Mouse (Mus musculus) midbrain, postnatal 0 days (tissue): ENCODE measurements at regions not wholly inside any gene's neighbourhood (a gene's known extent, or its start where the extent isn't known, plus 50 kb on each side); places are given as distances from the start of the nearest gene placed in this dataset.

Experiments
- ATAC-seq: fragments of 200-750 bp; cut with Nextera tagmentation; 2 replicates; pipeline ENCODE4 v1.8.0; 2017; ENCODE audit warnings: moderate number of reproducible peaks, mild to moderate bottlenecking, moderate TSS enrichment, moderate library complexity; ENCODE audit not compliant: low FRiP score
- DNase-seq: peaks from one replicate; pipeline ENCODE4 v3.0.0-alpha.2; 2015; ENCODE audit warnings: low spot score
- H3K27ac ChIP-seq: fragments of 300-500 bp; sonication (generic); 2 replicates; pipeline ENCODE4 v1.5.1; 2014; ENCODE audit warnings: low read depth, mild to moderate bottlenecking, low read length, mixed read lengths
- H3K27me3 ChIP-seq: fragments of 300-500 bp; sonication (generic); 2 replicates; pipeline ENCODE4 v1.6.1; 2014; ENCODE audit warnings: low read length, control low read depth, mixed read lengths; ENCODE audit not compliant: insufficient read depth
- H3K36me3 ChIP-seq: fragments of 300-500 bp; sonication (generic); 2 replicates; pipeline ENCODE4 v1.6.1; 2014; ENCODE audit warnings: low read length, control low read depth, mixed read lengths; ENCODE audit not compliant: insufficient read depth
- H3K4me1 ChIP-seq: fragments of 300-500 bp; sonication (generic); 2 replicates; pipeline ENCODE4 v1.6.1; 2014; ENCODE audit warnings: mild to moderate bottlenecking, control low read depth, antibody characterized with exemption, low read length, mixed read lengths; ENCODE audit not compliant: insufficient read depth
- H3K4me2 ChIP-seq: fragments of 300-500 bp; sonication (generic); 2 replicates; pipeline ENCODE4 v1.6.1; 2014; ENCODE audit warnings: low read depth, mild to moderate bottlenecking, low read length, mixed read lengths; ENCODE audit not compliant: poor library complexity, severe bottlenecking
- H3K4me3 ChIP-seq: fragments of 300-500 bp; sonication (generic); 2 replicates; pipeline ENCODE4 v1.5.1; 2014; ENCODE audit warnings: low read depth, mild to moderate bottlenecking, low read length, moderate library complexity
- H3K9ac ChIP-seq: fragments of 300-500 bp; sonication (generic); replicated peaks from 2 replicates; pipeline ENCODE4 v1.6.1; 2014; ENCODE audit warnings: mild to moderate bottlenecking, low read length, moderate library complexity, mixed read lengths; ENCODE audit not compliant: poor library complexity, severe bottlenecking
- H3K9me3 ChIP-seq: fragments of 300-500 bp; sonication (generic); 2 replicates; pipeline ENCODE4 v1.6.1; 2016; ENCODE audit warnings: low read length, control low read depth
- CTCF ChIP-seq: IDR thresholded peaks from 2 replicates; pipeline ENCODE4 v1.5.1; 2016; ENCODE audit warnings: antibody characterized with exemption, mild to moderate bottlenecking
- WGBS: fragments of 180-500 bp; shearing (Covaris S2); extraction: QIAGEN DNeasy Blood & Tissue Kit; methylation state at CpG from one replicate; pipeline ENCODE4 v1.1.7; 2014; 5-methylcytosine and 5-hydroxymethylcytosine counted together

- H3K4me3 ChIP-seq, result no peak overlapping the region
These were observed 381.8 kb downstream of the H2al1n start for GRCm38 (mm10) chrX:14592793-14593192.

GRCm38 (mm10) chrX:14596799-14597198 lies 385.9 kb downstream of the H2al1n start:
- ATAC-seq (no peak), DNase-seq (no peak)
- Histone ChIP-seq H3K36me3 (no peaks in the 10 kb centered on the region), H3K4me2 (no peak overlapping the region), H3K4me1 (no peaks in the 10 kb centered on the region), H3K9me3 (no peaks in the 10 kb centered on the region), H3K4me3 (no peak overlapping the region), H3K27ac (no peak overlapping the region), H3K9ac (no peak overlapping the region), H3K27me3 (no peaks in the 10 kb centered on the region)
- no peak for TF ChIP-seq CTCF

More at GRCm38 (mm10) chrX:14592793-14593192, 381.8 kb downstream of the H2al1n start:
- no peak for TF ChIP-seq CTCF
- Histone ChIP-seq H3K27me3 (no peaks in the 10 kb centered on the region), H3K9me3 (no peaks in the 10 kb centered on the region), H3K27ac (no peak overlapping the region), H3K9ac (no peak overlapping the region), H3K4me2 (no peak overlapping the region), H3K4me1 (no peaks in the 10 kb centered on the region), H3K36me3 (no peaks in the 10 kb centered on the region)
- WGBS, result 50% methylated on average over 1 of the region's 1 CpGs
- DNase-seq (no peak), ATAC-seq (no peak)

GRCm38 (mm10) chrX:14601916-14602315 lies 391.0 kb downstream of the H2al1n start:
- no peak overlapping the region for H3K9ac ChIP-seq
- no peaks in the 10 kb centered on the region for H3K27me3 ChIP-seq
- no peak overlapping the region for H3K4me3 ChIP-seq
- H3K9me3 ChIP-seq, result no peaks in the 10 kb centered on the region
- no peaks in the 10 kb centered on the region for H3K36me3 ChIP-seq
- peak; percentile 58 for DNase-seq
- ATAC-seq, result no peak
- WGBS, result 87% methylated on average over 2 of the region's 2 CpGs
- H3K4me2 ChIP-seq, result no peak overlapping the region
- no peaks in the 10 kb centered on the region for H3K4me1 ChIP-seq
- no peak overlapping the region for H3K27ac ChIP-seq
- no peak for TF ChIP-seq CTCF

- ATAC-seq (no peak), DNase-seq (no peak)
- no peaks in the 10 kb centered on the region for H3K4me1 ChIP-seq
- TF ChIP-seq CTCF, result no peak
- H3K36me3 ChIP-seq, result no peaks in the 10 kb centered on the region
- H3K4me3 ChIP-seq, result no peak overlapping the region
- 73% methylated on average over 1 of the region's 1 CpGs for WGBS
- no peaks in the 10 kb centered on the region for H3K9me3 ChIP-seq
- H3K27ac ChIP-seq, result no peak overlapping the region
- H3K4me2 ChIP-seq, result no peak overlapping the region
- H3K9ac ChIP-seq, result no peak overlapping the region
- no peaks in the 10 kb centered on the region for H3K27me3 ChIP-seq
These were observed 398.2 kb downstream of the H2al1n start for GRCm38 (mm10) chrX:14609196-14609595.

- DNase-seq (peak; percentile 28), ATAC-seq (peak; percentile 16; the same call in 1 of the 2 replicates)
- Histone ChIP-seq H3K9ac (no peak overlapping the region), H3K4me2 (no peak overlapping the region), H3K4me3 (no peak overlapping the region), H3K9me3 (no peaks in the 10 kb centered on the region), H3K36me3 (no peaks in the 10 kb centered on the region), H3K27me3 (no peaks in the 10 kb centered on the region), H3K27ac (no peak overlapping the region), H3K4me1 (no peaks in the 10 kb centered on the region)
- 24% methylated on average over 10 of the region's 10 CpGs for WGBS
- TF ChIP-seq CTCF, result no peak
These were observed 417.4 kb downstream of the H2al1n start for GRCm38 (mm10) chrX:14628267-14628901.

- Histone ChIP-seq H3K27me3 (no peaks in the 10 kb centered on the region), H3K36me3 (no peaks in the 10 kb centered on the region), H3K9ac (no peak overlapping the region), H3K4me1 (no peaks in the 10 kb centered on the region), H3K4me2 (no peak overlapping the region), H3K27ac (no peak overlapping the region), H3K4me3 (no peak overlapping the region), H3K9me3 (no peaks in the 10 kb centered on the region)
- 83% methylated on average over 3 of the region's 3 CpGs for WGBS
- no peak for DNase-seq
- ATAC-seq, result no peak
- TF ChIP-seq CTCF, result no peak
These were observed 428.4 kb downstream of the H2al1n start for GRCm38 (mm10) chrX:14639378-14639777.
